Mouse (Mus musculus) heart, adult 18-20 months (tissue): ENCODE measurements at regions not wholly inside any gene's neighbourhood (a gene's known extent, or its start where the extent isn't known, plus 50 kb on each side); places are given as distances from the start of the nearest gene placed in this dataset.

Source experiments
- DNase-seq, 2 experiments: peaks; one replicate each; pipeline ENCODE4 v3.0.0; 2021 to 2022; ENCODE audit warnings: mixed read lengths in 1 of 2

GRCm38 (mm10) chr8:125367374-125367773 lies 202.2 kb downstream of the Sipa1l2 start:
- no peak for DNase-seq

GRCm38 (mm10) chr8:125365004-125365403 lies 204.6 kb downstream of the Sipa1l2 start:
- no peak for DNase-seq

GRCm38 (mm10) chr8:125359456-125359855 lies 210.2 kb downstream of the Sipa1l2 start:
- no peak for DNase-seq

GRCm38 (mm10) chr8:125357759-125358158 lies 211.8 kb downstream of the Sipa1l2 start:
- no peak for DNase-seq

- no peak for DNase-seq
Observed at GRCm38 (mm10) chr8:125355059-125355509, 214.5 kb downstream of the Sipa1l2 start.

- no peak for DNase-seq
Observed at GRCm38 (mm10) chr8:125352276-125352675, 217.3 kb downstream of the Sipa1l2 start.

GRCm38 (mm10) chr8:125351486-125352032 lies 218.0 kb downstream of the Sipa1l2 start:
- DNase-seq, result peak; percentile 52 to 57

GRCm38 (mm10) chr8:125349290-125350025 lies 220.2 kb downstream of the Sipa1l2 start:
- peak; percentile 91 to 92 for DNase-seq

- no peak for DNase-seq
Observed at GRCm38 (mm10) chr8:125346182-125346581, 223.4 kb downstream of the Sipa1l2 start.

- DNase-seq, result no peak
Observed at GRCm38 (mm10) chr8:125345571-125345970, 224.0 kb downstream of the Sipa1l2 start.

- no peak for DNase-seq
Observed at GRCm38 (mm10) chr8:125343867-125344266, 225.7 kb downstream of the Sipa1l2 start.

- no peak for DNase-seq
Observed at GRCm38 (mm10) chr8:125342521-125342920, 227.1 kb downstream of the Sipa1l2 start.

GRCm38 (mm10) chr8:125341606-125342005 lies 228.0 kb downstream of the Sipa1l2 start:
- peak in 1 of 2 experiments; percentile 59 for DNase-seq

- no peak for DNase-seq
Observed at GRCm38 (mm10) chr8:125338222-125338621, 231.4 kb downstream of the Sipa1l2 start.

- no peak for DNase-seq
Observed at GRCm38 (mm10) chr8:125337444-125338077, 232.0 kb downstream of the Sipa1l2 start.

GRCm38 (mm10) chr8:125336799-125337198 lies 232.8 kb downstream of the Sipa1l2 start:
- DNase-seq, result no peak

- DNase-seq, result no peak
Observed at GRCm38 (mm10) chr8:125335575-125336370, 233.8 kb downstream of the Sipa1l2 start.

GRCm38 (mm10) chr8:125335171-125335570 lies 234.4 kb downstream of the Sipa1l2 start:
- DNase-seq, result no peak

- no peak for DNase-seq
Observed at GRCm38 (mm10) chr8:125330638-125331037, 239.0 kb downstream of the Sipa1l2 start.

- peak; percentile 19 to 42 for DNase-seq
Observed at GRCm38 (mm10) chr8:125328650-125329049, 241.0 kb downstream of the Sipa1l2 start.

- peak; percentile 41 to 59 for DNase-seq
Observed at GRCm38 (mm10) chr8:125327551-125328262, 241.9 kb downstream of the Sipa1l2 start.

GRCm38 (mm10) chr8:125327006-125327405 lies 242.6 kb downstream of the Sipa1l2 start:
- peak; percentile 33 to 49 for DNase-seq
